Mouse (Mus musculus): ENCODE data around the gene Slc10a4.

The Slc10a4 gene

GRCm38 (mm10) chr5:73013611-73014287 is 7.1 kb downstream of the Slc10a4 start:
- peak; percentile 6 for DNase-seq (ENCODE audit: low read depth, low spot score)

DNA sequence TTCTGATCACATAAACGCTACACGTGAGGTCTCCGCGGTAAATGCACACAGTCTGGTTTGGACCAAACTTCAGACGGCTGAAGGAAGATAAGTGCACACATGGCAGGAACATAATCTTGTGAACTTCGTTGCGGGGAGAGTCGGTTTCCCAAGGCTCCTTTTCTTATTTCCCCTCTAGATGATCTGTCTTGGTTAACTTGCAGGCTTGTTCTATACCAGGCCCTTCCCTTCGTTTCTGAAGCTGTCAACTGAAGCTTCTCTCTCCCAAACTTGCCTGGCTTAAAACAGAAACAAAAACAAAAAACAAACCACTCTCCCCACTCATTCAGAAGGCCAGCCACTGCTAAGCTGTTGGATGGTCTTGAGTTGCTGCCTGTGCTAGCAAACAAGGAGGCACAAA is 8.1 kb downstream of the Slc10a4 start:
- DNase-seq (ENCODE audit: low read depth, low spot score), result no peak

GRCm38 (mm10) chr5:73023801-73024200 is 17.1 kb downstream of the Slc10a4 start:
- DNase-seq (ENCODE audit: low read depth, low spot score), result no peak

- DNase-seq (ENCODE audit: low read depth, low spot score), result no peak
These were observed 22.0 kb downstream of the Slc10a4 start for GRCm38 (mm10) chr5:73028646-73029045.

DNA sequence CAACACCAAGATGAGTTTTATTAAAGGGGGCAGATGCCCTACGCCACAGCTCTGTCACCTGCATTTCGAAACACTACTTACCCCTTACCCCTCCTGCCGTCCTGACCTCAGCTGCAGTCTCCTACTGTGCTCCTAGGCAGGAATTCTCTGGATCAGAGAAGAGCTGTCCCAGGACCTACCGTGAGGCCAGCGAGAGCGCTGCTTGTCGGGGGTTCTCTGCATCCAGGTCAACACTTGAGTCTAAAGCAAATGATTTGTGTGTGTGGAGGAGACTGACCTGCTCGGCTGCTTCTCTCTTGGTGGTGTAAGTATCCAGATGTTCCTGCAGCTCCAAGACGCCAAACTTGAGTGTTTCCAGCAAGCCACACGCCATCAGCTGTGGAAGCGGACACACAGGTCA is 25.8 kb downstream of the Slc10a4 start:
- DNase-seq (ENCODE audit: low read depth, low spot score), result no peak

DNA sequence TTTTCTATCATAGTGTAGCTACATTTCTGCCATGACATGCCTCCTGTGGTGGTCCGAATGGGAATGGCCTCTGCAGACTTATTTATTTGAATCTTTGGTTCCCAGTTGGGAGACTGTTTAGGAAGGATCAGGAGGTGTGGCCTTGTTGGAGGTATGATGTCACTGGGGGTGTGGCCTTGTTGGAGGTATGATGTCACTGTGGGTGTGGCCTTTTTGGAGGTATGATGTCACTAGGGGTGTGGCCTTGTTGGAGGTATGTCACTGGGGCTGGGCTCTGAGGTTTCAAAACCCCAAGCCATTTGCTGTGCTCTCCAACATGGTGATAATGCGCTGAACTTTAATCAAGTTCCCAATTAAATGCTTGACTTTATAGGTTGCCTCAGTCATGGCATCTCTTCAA is 37.4 kb downstream of the Slc10a4 start:
- DNase-seq (ENCODE audit: low read depth, low spot score), result peak; percentile 45

DNA sequence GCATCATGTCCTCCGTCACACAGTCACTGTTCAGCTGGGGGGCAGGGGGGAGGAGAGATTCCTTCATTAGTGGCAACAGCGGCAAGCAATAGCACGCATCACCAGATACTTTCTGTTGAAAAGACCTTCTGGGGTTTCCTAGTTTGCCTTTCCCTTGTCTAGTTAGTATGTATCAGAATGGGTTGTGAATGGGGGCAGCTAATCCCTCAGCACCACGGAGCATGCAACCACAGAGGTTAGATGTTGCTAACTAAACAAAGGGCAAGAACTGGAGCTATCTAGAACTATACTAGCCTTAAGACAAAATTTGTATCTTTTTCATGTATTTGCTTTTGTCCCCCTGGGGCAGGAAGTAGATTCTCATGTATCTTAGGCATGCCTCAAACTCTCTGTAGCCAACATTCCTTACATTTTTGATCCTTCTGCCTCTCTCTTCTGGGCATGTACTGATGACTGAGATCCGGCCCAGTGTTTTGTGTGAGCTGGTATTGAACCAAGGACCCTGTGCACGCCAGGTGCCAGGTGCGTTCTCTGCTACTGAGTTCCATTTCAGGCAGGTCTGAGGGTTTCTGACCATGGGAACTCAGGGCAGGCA is 41.1 kb downstream of the Slc10a4 start:
- no peak for DNase-seq (ENCODE audit: low read depth, low spot score)

DNA sequence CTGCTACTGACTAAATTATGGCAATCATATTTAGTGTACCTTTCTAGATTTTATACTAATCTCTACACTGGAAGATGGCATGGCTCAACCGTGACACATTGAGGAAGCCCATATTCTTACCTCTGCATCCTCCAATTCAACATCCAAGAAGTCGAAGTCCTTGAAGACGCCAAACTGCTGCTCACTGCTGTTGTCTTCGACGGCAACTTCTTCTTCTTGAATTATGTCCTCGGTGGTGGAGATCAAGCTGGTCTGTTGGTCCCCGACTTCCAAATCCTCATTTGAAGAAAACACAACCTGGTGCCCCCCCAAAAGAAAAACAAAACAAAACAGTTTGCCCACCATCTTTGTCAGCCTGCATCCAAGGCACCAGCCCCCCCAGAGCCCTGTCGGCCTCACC is 47.2 kb downstream of the Slc10a4 start:
- DNase-seq (ENCODE audit: low read depth, low spot score), result no peak

- DNase-seq (ENCODE audit: low read depth, low spot score), result peak; percentile 32
These were observed 49.8 kb downstream of the Slc10a4 start for GRCm38 (mm10) chr5:73056457-73056856.

- DNase-seq (ENCODE audit: low read depth, low spot score), result no peak
These were observed 50.3 kb downstream of the Slc10a4 start for GRCm38 (mm10) chr5:73056937-73057336.

DNA sequence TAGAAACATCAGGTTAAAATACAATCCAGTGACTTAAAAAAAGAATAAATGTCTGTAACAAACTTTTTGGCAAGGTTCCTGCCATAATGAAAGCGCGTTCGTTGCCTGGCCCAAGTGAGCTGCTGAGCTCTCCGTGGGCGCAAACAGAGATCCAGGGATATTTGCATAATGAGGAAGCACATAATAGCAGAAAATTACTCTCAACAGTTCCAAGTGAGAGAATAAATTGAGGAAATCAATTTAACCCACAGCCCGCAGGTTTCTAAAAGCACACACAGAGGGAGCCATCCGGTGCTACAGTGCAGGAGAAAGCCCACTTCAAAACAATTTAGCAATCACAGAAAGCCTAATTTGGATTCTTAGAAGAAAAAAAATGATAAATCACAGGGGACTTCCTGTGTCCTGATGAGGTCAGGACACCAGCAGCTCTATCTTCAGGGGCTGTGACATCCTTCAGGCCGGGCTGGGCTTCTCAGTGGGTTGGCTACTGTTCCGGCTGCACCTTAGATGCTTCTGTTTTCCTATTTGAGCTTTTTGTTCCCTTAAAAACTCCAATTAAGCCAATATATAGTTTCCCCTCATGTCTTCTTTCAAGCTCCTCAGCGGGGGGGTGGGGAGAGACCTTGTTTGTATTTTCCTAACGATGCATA is 54.9 kb downstream of the Slc10a4 start:
- no peak for DNase-seq (ENCODE audit: low read depth, low spot score)

Data from CD4-positive, CD25-positive, alpha-beta regulatory T cell, adult 2 months (primary cell).